Mouse (Mus musculus): Measurements from ENCODE around the gene Ubb.

The Ubb gene

DNA sequence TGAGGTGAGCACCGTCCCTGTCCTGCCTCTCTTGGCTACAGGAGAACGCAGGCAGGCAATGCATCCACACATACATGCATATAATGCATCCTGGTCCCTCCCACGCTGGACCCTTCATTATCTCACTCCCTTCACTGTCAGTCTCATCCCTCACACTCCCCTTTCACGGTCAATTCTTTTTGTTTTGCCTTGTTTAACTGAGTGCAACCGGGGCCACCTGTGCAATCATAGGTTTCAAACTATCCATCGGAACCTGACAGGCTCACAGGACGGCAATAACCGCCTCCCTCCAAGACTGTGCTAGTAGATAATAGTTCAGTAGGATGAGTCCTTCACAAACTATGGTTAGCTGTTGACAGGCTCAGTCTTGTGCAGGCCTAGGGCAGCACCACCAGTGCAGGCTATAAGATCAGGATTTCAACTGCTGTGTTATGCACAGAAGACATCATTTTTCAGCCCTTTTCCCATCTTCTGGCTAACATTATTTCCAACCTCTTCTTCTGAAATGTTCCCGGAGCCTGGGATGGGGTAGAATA is 33.8 kb downstream of the Ubb start:
- DNase-seq (ENCODE audit: low spot score in 2 of 2): no peak

DNA sequence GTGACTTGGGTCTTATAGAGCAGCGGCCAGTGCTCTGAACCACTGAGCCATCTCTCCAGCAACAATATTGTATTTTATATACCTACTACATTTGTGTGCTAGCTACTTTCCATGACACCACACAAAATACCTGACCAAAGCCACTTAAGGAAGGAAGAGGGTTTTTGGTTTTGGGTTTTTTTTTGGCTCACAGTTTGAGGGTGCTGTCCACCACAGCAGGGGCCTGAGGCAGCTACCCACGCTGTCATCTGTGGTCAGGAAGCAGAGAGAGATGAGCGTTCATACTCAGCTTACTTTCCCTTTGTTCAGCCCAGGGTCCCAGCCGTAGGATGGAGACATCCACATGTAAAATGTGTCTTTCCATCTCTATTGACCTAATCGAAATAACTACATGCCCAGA is 36.1 kb downstream of the Ubb start:
- DNase-seq (ENCODE audit: low spot score in 2 of 2): no peak

DNA sequence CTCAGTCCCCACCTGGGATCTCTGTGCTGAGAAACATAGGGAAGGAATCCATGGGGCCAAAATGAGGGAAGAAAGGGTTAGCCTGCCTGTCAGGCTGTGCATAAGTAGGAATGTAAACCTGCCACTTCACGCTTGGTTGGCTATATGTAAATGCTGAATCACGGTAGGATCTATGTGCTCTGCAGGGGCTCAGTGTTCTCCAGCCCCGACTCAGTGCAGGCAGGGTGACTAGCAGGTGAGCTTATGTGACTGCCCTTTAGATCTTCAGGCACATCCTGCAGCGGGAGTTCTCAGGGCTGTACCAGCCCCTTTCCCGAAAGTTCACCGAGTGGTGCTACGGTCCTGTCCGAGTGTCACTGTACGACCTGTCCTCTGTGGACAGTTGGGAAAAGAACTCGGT is 38.4 kb downstream of the Ubb start:
- no peak for DNase-seq (ENCODE audit: low spot score in 2 of 2)

DNA sequence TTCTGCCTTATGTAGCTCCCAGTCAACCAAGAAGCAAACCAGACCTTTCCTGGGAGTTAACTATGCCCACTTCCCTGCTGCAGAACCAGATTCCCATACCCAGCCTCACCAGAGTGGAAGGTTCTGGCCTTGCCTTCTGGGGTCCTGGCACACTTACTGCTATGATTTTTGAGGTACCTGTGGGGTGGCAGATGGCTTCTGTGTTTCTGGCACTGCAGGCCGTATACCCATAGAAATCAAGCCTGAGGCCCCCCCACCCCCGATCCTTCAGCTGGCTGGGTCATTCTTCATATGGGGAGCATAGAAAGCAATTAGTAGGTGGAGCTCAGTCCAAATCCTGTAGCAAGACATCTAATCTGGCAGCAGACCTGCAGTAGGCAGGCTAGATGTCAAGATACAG is 40.1 kb downstream of the Ubb start:
- DNase-seq (ENCODE audit: low spot score in 2 of 2): no peak

DNA sequence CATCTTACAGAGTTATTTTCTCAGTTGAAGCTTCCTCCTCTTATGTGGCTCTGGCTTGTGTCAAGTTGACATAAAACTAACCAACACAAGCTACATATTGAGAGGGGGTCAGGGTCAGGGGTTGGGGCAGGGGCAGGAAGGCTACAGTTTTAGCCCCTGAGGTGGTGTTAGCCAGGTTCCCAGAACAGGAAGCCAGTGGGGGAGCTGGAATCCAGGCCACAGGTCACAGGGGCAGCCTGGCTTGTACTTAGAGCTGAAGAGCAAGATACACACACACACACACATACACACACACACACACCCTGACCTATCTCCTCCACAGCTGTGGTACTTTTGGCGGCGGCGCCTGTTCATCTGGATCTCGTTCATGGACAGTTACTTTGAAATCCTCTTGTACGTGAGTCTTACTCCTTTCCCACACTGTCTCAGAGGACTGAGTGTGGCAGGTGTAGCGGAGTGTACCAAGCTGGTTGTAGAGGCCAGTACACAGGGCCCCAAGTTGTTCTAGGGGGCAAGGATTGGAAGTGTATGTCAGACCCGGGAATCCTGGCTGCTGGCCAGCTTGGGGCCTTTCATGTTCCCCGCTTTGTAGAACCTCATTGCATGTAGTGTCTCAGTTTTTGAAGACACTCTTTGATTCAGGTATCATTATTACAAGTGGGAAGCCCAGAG is 41.1 kb downstream of the Ubb start:
- no peak for DNase-seq (ENCODE audit: low spot score in 2 of 2)

DNA sequence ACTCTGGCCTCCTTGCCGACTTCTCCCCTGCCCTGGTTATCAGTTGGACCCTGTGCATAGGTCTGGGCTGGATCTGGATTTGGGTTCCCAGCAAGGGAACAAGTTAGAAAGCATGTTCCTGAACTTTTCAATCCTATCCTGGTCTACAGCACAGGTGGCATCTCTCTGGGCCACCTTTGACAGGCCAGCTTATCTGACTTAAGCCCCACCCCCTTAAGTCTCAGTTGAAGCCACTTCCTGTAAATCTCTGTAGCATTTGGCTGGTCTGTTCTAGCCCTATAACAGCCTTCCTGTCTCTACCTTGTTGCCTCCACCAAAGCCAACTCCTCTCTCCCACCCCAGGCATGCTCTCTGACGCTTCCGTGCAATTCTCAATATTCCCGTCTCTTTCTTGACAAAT is 47.6 kb downstream of the Ubb start:
- peak; percentile 21 to 27 for DNase-seq (ENCODE audit: low spot score in 2 of 2)

DNA sequence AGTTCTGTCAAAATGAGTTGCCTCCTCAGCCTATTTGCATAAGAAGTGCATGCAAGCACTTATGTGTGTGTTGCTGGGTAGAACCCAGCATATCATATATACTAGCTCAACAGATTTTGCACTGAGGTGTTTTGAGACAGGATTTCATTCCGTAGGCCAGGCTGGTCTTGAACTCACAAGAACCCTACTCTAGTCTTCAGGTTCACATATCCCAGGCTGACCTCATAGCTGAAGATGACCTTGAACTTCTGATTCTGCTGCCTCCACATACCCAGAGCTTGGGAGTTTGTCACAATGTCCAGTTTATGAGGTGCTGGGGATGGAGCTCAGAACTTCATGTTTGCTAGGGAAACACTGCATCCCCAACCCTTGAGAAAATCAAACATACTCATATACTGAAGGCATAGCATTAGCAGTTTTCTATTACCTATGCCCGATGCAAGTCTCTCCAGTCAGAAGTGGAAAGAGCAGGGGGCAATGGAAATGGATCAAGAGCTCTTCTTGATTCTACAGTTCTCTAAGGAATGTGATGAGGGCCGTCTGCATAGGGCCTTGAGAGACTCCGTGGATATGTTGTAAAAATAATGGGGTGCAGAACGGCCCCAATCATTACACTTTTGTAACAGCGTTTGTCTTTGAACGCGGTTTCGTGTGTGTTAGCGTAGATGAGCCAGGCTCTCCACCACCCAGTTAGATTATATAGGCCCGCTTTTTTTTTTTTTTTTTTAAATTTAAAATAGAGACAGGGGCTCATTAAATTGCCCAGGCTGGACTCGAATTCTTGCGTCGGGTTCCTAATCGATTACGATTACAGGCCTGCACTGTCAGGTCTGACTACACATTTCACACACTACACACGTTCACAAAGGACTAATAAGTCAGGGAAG is 51.0 kb downstream of the Ubb start:
- peak in 1 of 2 experiments; percentile 33 for DNase-seq (ENCODE audit: low spot score in 2 of 2)
